8 mouse cellular contexts compared by ENCODE assay signal in the genomic region with DNA sequence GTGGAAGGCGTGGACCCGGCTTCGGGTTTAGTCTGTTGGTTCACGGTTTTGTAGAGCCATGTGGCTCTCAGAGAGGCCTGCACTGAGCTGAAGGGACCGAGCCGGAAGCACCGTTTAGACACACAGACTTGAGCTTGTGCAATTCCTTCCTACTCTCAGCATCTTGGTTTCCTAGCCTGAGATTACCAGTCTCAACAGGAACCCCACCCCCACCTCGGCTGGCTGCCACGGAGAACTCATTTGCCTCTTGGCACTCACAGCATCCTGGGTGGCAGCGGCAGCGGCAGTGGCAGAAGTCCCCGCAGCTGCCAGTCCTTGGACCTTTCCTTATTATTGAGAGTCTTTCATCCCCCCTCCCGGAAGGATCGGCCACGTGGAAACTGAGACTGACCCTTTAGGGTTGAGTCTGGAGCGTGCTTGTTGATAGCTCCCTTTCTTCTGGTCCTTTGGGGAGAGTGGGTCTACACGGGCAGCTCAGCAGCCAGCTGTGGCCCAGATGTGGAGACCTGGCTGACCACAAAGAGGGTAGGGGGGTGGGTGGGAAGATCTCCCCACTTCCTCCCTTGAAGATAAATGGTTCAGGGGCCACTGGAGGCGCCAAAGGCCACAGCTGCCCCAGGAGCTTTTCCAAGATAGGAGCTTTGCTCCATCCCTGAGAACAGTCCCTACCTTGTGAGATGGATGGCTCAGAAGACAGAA. TPM values are rescaled to one million over a fixed set of nuclear protein-coding genes. Genes with fewer than 3 reads are reported as not detected.
DNase-seq lines count a peak whose midpoint lies in the region; ATAC-seq and TF ChIP-seq lines count a peak whose summit lies in the region.
"Had no signal": no experiment of that assay in that cellular context is flagged by ENCODE, and none has a peak within 500 bp of the region (broad histone marks: within the 10 kb centered on the region; RNA-seq: fewer than 3 reads in every experiment).

No protein-coding gene starts in this region.

- H3K9ac ChIP-seq in kidney, embryonic 16.5 days (replicated peaks; ENCODE audit: low read length) = no peak overlapping the region; the same call in 1 of the 2 replicates
- no peak overlapping the region for H3K9ac ChIP-seq in embryonic facial prominence, embryonic 14.5 days (ENCODE audit: low read depth, low read length)
- H3K9ac ChIP-seq: hindbrain, embryonic 15.5 days had no signal

- H3K9me3 ChIP-seq in kidney, embryonic 16.5 days (ENCODE audit: low read length) = no peaks in the 10 kb centered on the region
- no peaks in the 10 kb centered on the region for H3K9me3 ChIP-seq in embryonic facial prominence, embryonic 14.5 days (ENCODE audit: control insufficient read depth, low read length)
- H3K9me3 ChIP-seq: hindbrain, embryonic 15.5 days had no signal

- DNase-seq in kidney, postnatal 10 days = peak; percentile 54
- DNase-seq in embryonic facial prominence, embryonic 14.5 days (ENCODE audit: low spot score) = no peak
- peak; percentile 36 to 40 for DNase-seq in layer of hippocampus, postnatal 36 days
- no peak for DNase-seq in testis, postnatal 14 days (ENCODE audit: low spot score)
- no peak for DNase-seq in urinary bladder, postnatal 14 days (ENCODE audit: low spot score)

- no peak for ATAC-seq in kidney, embryonic 16.5 days (ENCODE audit: low FRiP score, low TSS enrichment)
- no peak for ATAC-seq in embryonic facial prominence, embryonic 14.5 days (ENCODE audit: low read depth)

- H3ac ChIP-seq in myocyte (ENCODE audit: control insufficient read depth, insufficient read length) = no peak overlapping the region

- H3K4me2 ChIP-seq in kidney, embryonic 16.5 days (replicated peaks; ENCODE audit: low read depth, low read length) = no peak overlapping the region
- peak overlapping the region; percentile 2; the same call in 1 of the 2 replicates for H3K4me2 ChIP-seq in embryonic facial prominence, embryonic 14.5 days (ENCODE audit: low read depth, low read length)
- peak overlapping the region; percentile 10 for H3K4me2 ChIP-seq in myocyte (ENCODE audit: low read depth)
- H3K4me2 ChIP-seq: hindbrain, embryonic 15.5 days had no signal

- H3K4me1 ChIP-seq in kidney, embryonic 16.5 days (ENCODE audit: insufficient read depth, low read length) = peaks cover 34% of the 10 kb centered on the region
- peaks cover 22% of the 10 kb centered on the region for H3K4me1 ChIP-seq in embryonic facial prominence, embryonic 14.5 days (ENCODE audit: control insufficient read depth, insufficient read depth, low read length)

- no peak for TF ChIP-seq POLR2A in myocyte (IDR thresholded peaks at IDR 0.05; ENCODE audit: insufficient read length, low read depth)

- no peaks in the 10 kb centered on the region for H3K36me3 ChIP-seq in kidney, embryonic 16.5 days (ENCODE audit: insufficient read depth, low read length)
- H3K36me3 ChIP-seq in embryonic facial prominence, embryonic 14.5 days (ENCODE audit: control insufficient read depth, insufficient read depth, low read length) = no peaks in the 10 kb centered on the region
- no peaks in the 10 kb centered on the region for H3K36me3 ChIP-seq in myocyte (ENCODE audit: control insufficient read depth, insufficient read depth)
- H3K36me3 ChIP-seq: hindbrain, embryonic 15.5 days had no signal

- no peaks in the 10 kb centered on the region for H3K27me3 ChIP-seq in kidney, embryonic 16.5 days (ENCODE audit: insufficient read depth, low read length)
- no peaks in the 10 kb centered on the region for H3K27me3 ChIP-seq in embryonic facial prominence, embryonic 14.5 days (replicated peaks; ENCODE audit: control insufficient read depth, insufficient read depth, low read length)
- H3K27me3 ChIP-seq in myocyte (ENCODE audit: control insufficient read depth, insufficient read depth, insufficient read length) = peaks cover 16% of the 10 kb centered on the region
- H3K27me3 ChIP-seq: hindbrain, embryonic 15.5 days had no signal

- no peaks in the 10 kb centered on the region for H3K79me2 ChIP-seq in myocyte (ENCODE audit: control insufficient read depth, insufficient read depth)

- WGBS in kidney, embryonic 16.5 days = 51% methylated on average over 18 of the region's 18 CpGs
- 42% methylated on average over 18 of the region's 18 CpGs for WGBS in embryonic facial prominence, embryonic 14.5 days

- no peak overlapping the region for H3K27ac ChIP-seq in kidney, embryonic 16.5 days (ENCODE audit: low read length)
- H3K27ac ChIP-seq in embryonic facial prominence, embryonic 14.5 days (replicated peaks; ENCODE audit: low read depth, low read length) = no peak overlapping the region
- H3K27ac ChIP-seq: hindbrain, embryonic 15.5 days had no signal

- H3K4me3 ChIP-seq in kidney, embryonic 16.5 days (ENCODE audit: low read length) = no peak overlapping the region
- no peak overlapping the region for H3K4me3 ChIP-seq in embryonic facial prominence, embryonic 14.5 days (ENCODE audit: low read depth, low read length)
- no peak overlapping the region for H3K4me3 ChIP-seq in myocyte
- H3K4me3 ChIP-seq: hindbrain, embryonic 15.5 days had no signal

TF ChIP-seq in myocyte, 11 proteins besides CTCF, POLR2A, EP300 and RAD21:
- TF ChIP-seq POLR2AphosphoS2 (IDR thresholded peaks at IDR 0.05; ENCODE audit: insufficient read length, low read depth) = no peak
- TF ChIP-seq REST (IDR thresholded peaks at IDR 0.05; ENCODE audit: insufficient read depth, insufficient read length) = no peak
- no peak for TF ChIP-seq USF1 (IDR thresholded peaks at IDR 0.05; ENCODE audit: low read depth)
- TF ChIP-seq E2F4 (IDR thresholded peaks at IDR 0.05; ENCODE audit: insufficient read depth) = no peak
- no peak for TF ChIP-seq TCF12 (IDR thresholded peaks at IDR 0.05; ENCODE audit: insufficient read depth, poor library complexity, severe bottlenecking)
- TF ChIP-seq CEBPB (IDR thresholded peaks at IDR 0.05; ENCODE audit: insufficient read depth, poor library complexity, severe bottlenecking) = no peak
- no peak for TF ChIP-seq MAX (IDR thresholded peaks at IDR 0.05; ENCODE audit: low read depth)
- TF ChIP-seq MYOD1 (IDR thresholded peaks at IDR 0.05; ENCODE audit: control insufficient read depth in 1 of 3, insufficient read length in 2 of 3, low read depth in 2 of 3) = no peak
- TF ChIP-seq TCF3 (IDR thresholded peaks at IDR 0.05; ENCODE audit: insufficient read length, low read depth) = no peak
- no peak for TF ChIP-seq SRF (IDR thresholded peaks at IDR 0.05; ENCODE audit: control insufficient read depth, insufficient read length, low read depth)
- no peak for TF ChIP-seq MYOG (IDR thresholded peaks at IDR 0.05; ENCODE audit: control insufficient read depth in 1 of 3, insufficient read depth in 1 of 3, insufficient read length in 2 of 3, low read depth in 2 of 3)

RNA-seq across cellular contexts. Expression of a gene that starts 24.0 kb away (rescaled TPM):
- polyA plus RNA-seq in kidney, embryonic 16.5 days (2015; fragmentation: Nextera tagmentation; extraction: Ambion mirVana) = 15.2 and 15.5 TPM in 2 replicates
- 12.7 and 16.7 TPM in 2 replicates for polyA plus RNA-seq in embryonic facial prominence, embryonic 14.5 days (2014; fragmentation: Nextera tagmentation; extraction: Ambion mirVana)
- under 1 TPM; 0.43 to 0.50 TPM for total RNA-seq in layer of hippocampus, postnatal 36 days (2021)
- polyA plus RNA-seq in myocyte (2012; fragmentation: generic; extraction: Trizol) = 0.16 TPM

Comparison
In these comparisons a context has a peak if more than half of its experiments do, and no peak if none do; other contexts are left out.
1. DNase-seq: peak in kidney, postnatal 10 days (single experiment) and layer of hippocampus, postnatal 36 days (2 of 2); none in embryonic facial prominence, embryonic 14.5 days (single experiment), testis, postnatal 14 days (single experiment) and urinary bladder, postnatal 14 days (single experiment).
2. RNA of a gene that starts 24.0 kb away (polyA plus RNA-seq): 15.2 to 15.5 TPM in kidney, embryonic 16.5 days and 12.7 to 16.7 TPM in embryonic facial prominence, embryonic 14.5 days; 0.16 TPM in myocyte (single experiment); every median in the first group is over 10 times any median in the second.